Mouse (Mus musculus): ENCODE data around the gene Brf1. TPM values are rescaled to one million over a fixed set of nuclear protein-coding genes. Genes with fewer than 3 reads are reported as not detected.

The Brf1 gene
- polyA plus RNA-seq, 1 experiment from 2014 or later: 60.9 TPM

DNA sequence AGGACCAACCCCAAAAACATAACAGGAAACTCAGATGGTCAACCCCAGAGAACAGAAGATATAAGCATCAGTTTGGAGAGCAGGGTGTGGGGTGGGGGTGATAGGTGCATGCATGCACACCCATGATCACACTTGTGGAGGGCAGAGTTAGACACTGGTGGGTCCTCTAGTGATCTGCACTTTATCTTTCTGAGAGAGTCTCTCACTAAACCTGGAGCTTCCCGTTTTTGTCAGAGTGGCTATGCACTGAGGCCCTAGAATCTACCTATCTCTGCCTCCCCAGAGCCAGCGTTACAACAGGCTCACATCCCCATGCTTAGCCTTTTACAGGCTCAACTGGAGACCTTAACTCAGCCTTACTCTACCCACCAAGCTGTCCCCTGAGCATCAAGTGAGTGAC lies 9.1 kb downstream of the Brf1 start:
- no peaks in the 10 kb centered on the region for H3K27me3 ChIP-seq (replicated peaks; ENCODE audit: low read depth, poor library complexity, severe bottlenecking)
- H3K4me3 ChIP-seq: no peak overlapping the region
- H3K4me1 ChIP-seq: no peaks in the 10 kb centered on the region
- 92% methylated on average over 2 of the region's 2 CpGs for WGBS
- no peak overlapping the region for H3K27ac ChIP-seq (replicated peaks)
- no peak for DNase-seq (ENCODE audit: low spot score)
- H3K36me3 ChIP-seq (replicated peaks): peaks cover 89% of the 10 kb centered on the region
- no peaks in the 10 kb centered on the region for H3K9me3 ChIP-seq

DNA sequence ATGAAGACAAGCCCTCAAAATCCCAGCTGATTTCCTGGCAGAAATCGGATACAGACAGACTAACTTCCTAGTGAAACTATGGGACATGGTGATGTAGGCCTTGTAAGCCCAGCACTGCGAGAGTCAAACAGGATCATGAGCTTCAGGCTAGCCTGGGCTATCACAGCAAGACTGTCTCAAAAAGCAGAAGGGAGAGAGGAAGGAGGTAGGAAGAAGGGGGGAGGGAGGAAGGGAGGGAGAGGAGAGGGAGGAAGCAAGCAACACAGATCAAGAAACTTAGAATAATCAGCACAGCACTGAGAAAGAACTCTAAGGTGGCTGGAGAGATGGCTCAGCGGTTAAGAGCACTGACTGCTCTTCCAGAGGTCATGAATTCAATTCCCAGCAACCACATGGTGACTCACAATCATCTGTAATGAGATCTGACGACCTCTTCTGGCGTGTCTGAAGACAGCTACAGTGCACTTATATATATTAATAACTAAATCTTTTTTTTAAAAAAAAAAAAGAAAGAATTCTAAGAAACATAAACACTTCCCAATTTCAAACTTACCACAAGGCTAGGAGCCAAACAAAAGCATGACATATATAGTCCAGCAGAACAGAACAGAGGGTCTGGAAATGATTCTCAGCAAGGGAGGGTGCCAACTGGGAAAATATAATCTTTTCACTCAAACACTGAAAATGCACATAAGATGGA lies 9.6 kb downstream of the Brf1 start:
- no peak for DNase-seq (ENCODE audit: low spot score)
- no peaks in the 10 kb centered on the region for H3K27me3 ChIP-seq (replicated peaks; ENCODE audit: low read depth, poor library complexity, severe bottlenecking)
- WGBS: 91% methylated on average over 5 of the region's 5 CpGs
- peaks cover 89% of the 10 kb centered on the region for H3K36me3 ChIP-seq (replicated peaks)
- no peak overlapping the region for H3K4me3 ChIP-seq
- H3K4me1 ChIP-seq: no peaks in the 10 kb centered on the region
- no peaks in the 10 kb centered on the region for H3K9me3 ChIP-seq
- H3K27ac ChIP-seq (replicated peaks): no peak overlapping the region

DNA sequence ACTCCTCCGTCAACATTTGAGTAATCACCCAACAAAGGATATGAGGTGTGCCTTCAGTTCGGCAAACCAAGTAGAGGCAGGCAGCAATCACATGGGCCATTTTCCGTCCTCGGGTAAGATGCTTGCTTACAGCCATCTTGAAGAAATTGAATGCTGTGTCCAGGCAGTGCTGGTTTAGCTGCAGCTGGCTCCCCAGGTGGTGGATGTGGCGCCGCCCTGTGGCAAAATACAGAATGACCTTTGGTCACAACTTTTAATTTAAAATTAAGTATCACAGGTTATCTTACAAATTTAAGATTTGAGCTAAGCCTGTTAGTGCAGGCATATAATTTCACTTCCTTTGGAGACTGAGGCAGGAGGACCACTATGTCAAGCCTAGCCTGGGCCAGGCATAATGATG lies 12.6 kb downstream of the Brf1 start:
- H3K9me3 ChIP-seq: no peaks in the 10 kb centered on the region
- H3K27me3 ChIP-seq (replicated peaks; ENCODE audit: low read depth, poor library complexity, severe bottlenecking): no peaks in the 10 kb centered on the region
- H3K27ac ChIP-seq (replicated peaks): no peak overlapping the region
- no peak overlapping the region for H3K4me3 ChIP-seq
- peak; percentile 35 for DNase-seq (ENCODE audit: low spot score)
- H3K4me1 ChIP-seq: no peaks in the 10 kb centered on the region
- 75% methylated on average over 6 of the region's 6 CpGs for WGBS
- peaks cover 88% of the 10 kb centered on the region for H3K36me3 ChIP-seq (replicated peaks)

DNA sequence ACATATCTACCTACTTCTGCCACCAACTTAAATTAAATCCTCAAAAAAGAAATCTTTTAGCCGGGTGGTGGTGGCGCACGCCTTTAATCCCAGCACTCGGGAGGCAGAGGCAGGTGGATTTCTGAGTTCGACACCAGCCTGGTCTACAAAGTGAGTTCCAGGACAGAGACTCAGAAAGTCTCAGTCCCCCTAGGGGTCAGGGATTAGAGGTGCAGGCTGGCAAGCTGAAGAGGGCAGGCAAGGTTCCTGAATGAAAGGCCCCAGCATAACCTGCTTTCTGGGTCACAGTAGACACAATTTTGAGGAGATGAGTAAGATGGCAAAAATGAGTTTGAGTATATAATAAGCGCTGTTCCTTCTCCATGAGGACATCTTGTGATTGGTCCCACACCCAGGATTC lies 15.2 kb downstream of the Brf1 start:
- Histone ChIP-seq H3K4me1 (no peaks in the 10 kb centered on the region), H3K9me3 (no peaks in the 10 kb centered on the region), H3K4me3 (no peak overlapping the region), H3K27me3 (replicated peaks; ENCODE audit: low read depth, poor library complexity, severe bottlenecking) (no peaks in the 10 kb centered on the region), H3K27ac (replicated peaks) (no peak overlapping the region), H3K36me3 (replicated peaks) (peaks cover 88% of the 10 kb centered on the region)
- no peak for DNase-seq (ENCODE audit: low spot score)
- 91% methylated on average over 6 of the region's 6 CpGs for WGBS

DNA sequence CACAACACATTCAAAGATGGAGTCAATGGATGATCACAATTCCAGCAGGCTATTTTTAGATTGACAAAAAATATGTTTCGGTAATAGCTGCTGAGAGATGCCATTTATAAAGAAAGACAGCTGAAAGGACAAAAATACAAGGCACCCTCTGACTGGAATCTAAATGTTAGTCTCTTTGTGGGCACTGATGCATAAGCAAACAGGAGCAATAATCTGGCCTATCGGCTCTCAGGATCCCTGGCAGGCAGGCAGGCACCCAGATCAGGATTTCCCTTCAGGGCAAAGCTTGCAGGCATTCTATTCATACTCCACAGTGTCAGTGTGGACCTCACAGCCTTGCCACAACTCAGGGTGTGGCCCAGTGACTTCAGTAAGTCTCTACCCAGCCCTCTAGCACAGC lies 18.5 kb downstream of the Brf1 start:
- Histone ChIP-seq H3K4me1 (peaks cover 12% of the 10 kb centered on the region), H3K9me3 (no peaks in the 10 kb centered on the region), H3K4me3 (no peak overlapping the region), H3K27ac (replicated peaks) (no peak overlapping the region), H3K27me3 (replicated peaks; ENCODE audit: low read depth, poor library complexity, severe bottlenecking) (no peaks in the 10 kb centered on the region), H3K36me3 (replicated peaks) (peaks cover 94% of the 10 kb centered on the region)
- WGBS: 95% methylated on average over 2 of the region's 2 CpGs
- DNase-seq (ENCODE audit: low spot score): no peak

DNA sequence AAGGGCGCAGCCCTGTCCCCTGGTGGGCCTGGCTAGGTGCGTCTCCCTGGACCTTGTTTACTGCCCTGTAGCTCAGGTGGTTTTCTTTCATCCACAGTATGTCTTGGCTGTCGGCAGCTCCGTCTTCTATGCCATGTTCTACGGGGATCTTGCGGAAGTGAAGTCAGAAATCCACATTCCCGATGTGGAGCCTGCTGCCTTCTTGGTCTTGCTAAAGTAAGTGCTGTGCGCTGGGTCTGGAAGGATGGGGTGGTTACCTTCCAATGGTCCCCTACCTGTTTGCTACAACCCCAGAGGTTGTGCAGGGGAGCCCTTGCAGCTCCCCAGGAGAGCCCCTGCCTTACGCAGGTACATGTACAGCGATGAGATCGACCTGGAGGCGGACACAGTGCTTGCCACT lies 23.3 kb downstream of the Brf1 start:
- Histone ChIP-seq H3K27ac (replicated peaks) (peak overlapping the region; percentile 96), H3K9me3 (no peaks in the 10 kb centered on the region), H3K4me3 (peak overlapping the region; percentile 86), H3K36me3 (replicated peaks) (peaks cover 82% of the 10 kb centered on the region), H3K27me3 (replicated peaks; ENCODE audit: low read depth, poor library complexity, severe bottlenecking) (no peaks in the 10 kb centered on the region), H3K4me1 (peaks cover 27% of the 10 kb centered on the region)
- 43% methylated on average over 12 of the region's 12 CpGs for WGBS
- DNase-seq (ENCODE audit: low spot score): peak; percentile 21

DNA sequence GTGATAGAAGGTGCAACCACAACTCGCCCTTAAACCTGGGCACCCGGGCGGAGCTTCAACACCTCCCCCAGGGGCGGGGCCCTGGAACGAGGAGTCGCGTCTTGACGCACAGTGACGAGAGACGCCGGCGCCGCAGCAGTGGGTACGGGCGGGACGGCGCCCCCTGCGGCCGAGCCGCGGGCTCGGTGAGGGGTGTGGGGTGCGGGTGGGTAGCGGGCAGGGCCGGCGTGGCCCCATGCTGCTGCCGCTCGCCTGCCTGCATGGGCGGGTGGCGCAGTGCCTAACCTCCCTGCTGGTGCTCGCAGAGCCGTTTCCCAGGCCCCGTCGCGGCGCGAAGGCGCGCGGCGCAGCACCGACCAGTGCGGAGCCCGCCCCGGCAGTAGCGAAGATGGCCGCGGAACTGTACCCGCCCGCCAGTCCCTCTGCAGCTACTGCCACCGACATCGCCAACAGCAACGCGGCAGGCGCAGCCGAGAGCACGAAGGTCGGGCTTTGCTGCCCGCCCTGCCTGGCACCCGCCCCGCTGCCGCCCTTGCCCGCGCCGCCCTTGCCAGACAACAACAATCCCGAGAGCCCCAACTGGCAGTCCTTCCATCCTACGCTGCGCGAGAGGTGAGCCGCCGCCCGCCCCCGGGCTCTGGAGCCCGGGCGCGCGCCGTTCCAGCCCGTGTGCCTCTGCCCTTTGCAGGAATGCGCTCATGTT lies 24.0 kb downstream of the Brf1 start, which contains the start of gene Btbd6:
Btbd6 (plus strand) TSS at position 112 of the 703 bp plus-strand sequence.
- H3K4me3 ChIP-seq: peak within 1 kb of the TSS; percentile 86
- H3K9me3 ChIP-seq: no peaks in the 10 kb centered on the region
- peak within 1 kb of the TSS; percentile 96 for H3K27ac ChIP-seq (replicated peaks)
- no peaks in the 10 kb centered on the region for H3K27me3 ChIP-seq (replicated peaks; ENCODE audit: low read depth, poor library complexity, severe bottlenecking)
- peaks cover 82% of the 10 kb centered on the region for H3K36me3 ChIP-seq (replicated peaks)
- peak; percentile 92 for DNase-seq (ENCODE audit: low spot score)
- WGBS: under 1% methylated on average over 80 of the region's 80 CpGs
- peaks cover 27% of the 10 kb centered on the region for H3K4me1 ChIP-seq

DNA sequence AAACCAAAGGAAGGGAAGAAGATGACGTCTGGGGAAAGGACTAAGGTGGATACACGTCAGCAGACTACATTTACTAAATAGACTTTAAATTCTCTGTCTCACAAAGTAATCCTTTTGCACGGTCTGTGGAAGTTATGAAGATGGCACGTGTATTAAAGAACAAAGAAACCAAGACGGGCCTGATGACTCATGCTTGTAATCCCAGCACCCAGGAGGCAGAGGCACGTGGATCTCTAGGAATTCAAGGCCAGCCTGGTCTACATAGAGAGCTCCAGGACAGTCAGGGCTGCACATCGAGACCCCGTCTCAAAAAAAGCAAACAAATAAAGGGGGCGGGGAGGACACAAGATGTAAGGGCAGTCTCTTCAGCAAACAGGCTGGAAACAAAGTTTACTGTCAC lies 25.8 kb downstream of the Brf1 start:
- 87% methylated on average over 9 of the region's 9 CpGs for WGBS
- Histone ChIP-seq H3K36me3 (replicated peaks) (peaks cover 82% of the 10 kb centered on the region), H3K4me3 (no peak overlapping the region)

DNA sequence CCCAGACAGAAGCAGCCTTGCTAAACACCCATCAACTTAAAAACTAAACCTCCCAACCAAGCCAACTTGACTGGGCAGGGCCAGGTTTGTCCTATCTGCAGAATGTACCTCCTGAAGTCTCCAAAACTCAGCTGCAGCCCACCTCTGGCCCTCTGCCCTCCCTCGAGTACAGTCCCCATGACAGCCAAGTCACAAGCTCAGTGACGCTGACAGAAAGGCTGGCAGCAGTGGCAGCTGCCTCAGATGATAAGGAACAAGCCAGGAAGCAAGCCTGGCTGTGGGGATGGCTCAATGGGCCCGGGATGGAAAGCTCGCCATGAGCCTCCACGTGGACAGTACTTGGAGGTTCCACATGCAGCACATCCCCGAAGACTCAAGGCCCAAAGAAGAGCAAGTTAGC lies 30.9 kb downstream of the Brf1 start:
- WGBS: 92% methylated on average over 6 of the region's 6 CpGs
- no peaks in the 10 kb centered on the region for H3K9me3 ChIP-seq
- no peak overlapping the region for H3K4me3 ChIP-seq
- H3K36me3 ChIP-seq (replicated peaks): peaks cover 100% of the 10 kb centered on the region
- no peaks in the 10 kb centered on the region for H3K4me1 ChIP-seq
- no peak for DNase-seq (ENCODE audit: low spot score)
- H3K27ac ChIP-seq (replicated peaks): no peak overlapping the region
- no peaks in the 10 kb centered on the region for H3K27me3 ChIP-seq (replicated peaks; ENCODE audit: low read depth, poor library complexity, severe bottlenecking)

More for the DNA sequence above, 25.8 kb downstream of the Brf1 start:
- no peak overlapping the region for H3K27ac ChIP-seq (replicated peaks)
- H3K4me1 ChIP-seq: peaks cover 27% of the 10 kb centered on the region
- H3K27me3 ChIP-seq (replicated peaks; ENCODE audit: low read depth, poor library complexity, severe bottlenecking): no peaks in the 10 kb centered on the region
- H3K9me3 ChIP-seq: no peaks in the 10 kb centered on the region
- no peak for DNase-seq (ENCODE audit: low spot score)

DNA sequence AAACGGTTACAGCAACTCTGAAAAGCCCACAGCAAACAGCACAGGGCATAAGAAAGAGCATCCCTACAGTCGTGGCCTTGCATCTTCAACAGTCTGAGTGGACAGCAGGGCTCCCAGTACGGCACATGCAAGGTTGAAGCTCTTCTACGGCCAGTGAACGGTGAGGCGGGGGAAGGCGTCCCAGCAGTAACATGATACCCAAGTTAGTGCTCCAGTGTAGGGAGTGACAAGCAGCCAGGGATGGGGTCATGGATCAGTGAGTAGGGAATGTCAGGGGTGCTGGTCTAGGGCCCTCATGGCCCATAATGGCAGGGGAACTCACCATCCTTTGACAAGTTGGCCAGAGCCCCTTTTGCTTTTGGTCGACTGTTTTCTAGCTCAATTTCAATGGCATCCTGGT lies 31.6 kb downstream of the Brf1 start:
- Histone ChIP-seq H3K9me3 (no peaks in the 10 kb centered on the region), H3K4me1 (no peaks in the 10 kb centered on the region), H3K27ac (replicated peaks) (no peak overlapping the region), H3K4me3 (no peak overlapping the region), H3K27me3 (replicated peaks; ENCODE audit: low read depth, poor library complexity, severe bottlenecking) (no peaks in the 10 kb centered on the region), H3K36me3 (replicated peaks) (peaks cover 100% of the 10 kb centered on the region)
- DNase-seq (ENCODE audit: low spot score): no peak
- 67% methylated on average over 8 of the region's 8 CpGs for WGBS

DNA sequence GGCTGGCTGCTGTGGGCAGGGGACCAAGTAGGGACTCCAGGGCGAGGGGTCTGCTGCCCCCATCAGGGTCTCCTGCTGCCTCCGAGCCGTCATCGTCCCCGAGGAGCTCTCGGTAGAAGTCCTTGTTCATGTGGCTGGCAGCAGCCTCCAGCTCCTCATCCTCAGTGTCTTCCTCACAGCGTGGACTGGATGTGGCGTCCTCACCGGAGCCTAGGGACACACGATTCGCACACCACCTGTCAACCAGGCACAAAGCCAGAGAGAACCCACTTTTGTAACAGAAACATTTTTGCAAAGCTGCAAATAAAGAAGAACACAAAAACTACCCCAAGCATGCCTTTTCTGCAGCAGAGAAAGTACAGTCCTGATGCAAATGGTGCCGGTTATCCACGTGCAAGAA lies 34.7 kb downstream of the Brf1 start:
- 93% methylated on average over 13 of the region's 13 CpGs for WGBS
- Histone ChIP-seq H3K4me3 (no peak overlapping the region), H3K4me1 (no peaks in the 10 kb centered on the region), H3K27ac (replicated peaks) (no peak overlapping the region), H3K36me3 (replicated peaks) (peaks cover 100% of the 10 kb centered on the region), H3K27me3 (replicated peaks; ENCODE audit: low read depth, poor library complexity, severe bottlenecking) (no peaks in the 10 kb centered on the region), H3K9me3 (no peaks in the 10 kb centered on the region)
- DNase-seq (ENCODE audit: low spot score): no peak

DNA sequence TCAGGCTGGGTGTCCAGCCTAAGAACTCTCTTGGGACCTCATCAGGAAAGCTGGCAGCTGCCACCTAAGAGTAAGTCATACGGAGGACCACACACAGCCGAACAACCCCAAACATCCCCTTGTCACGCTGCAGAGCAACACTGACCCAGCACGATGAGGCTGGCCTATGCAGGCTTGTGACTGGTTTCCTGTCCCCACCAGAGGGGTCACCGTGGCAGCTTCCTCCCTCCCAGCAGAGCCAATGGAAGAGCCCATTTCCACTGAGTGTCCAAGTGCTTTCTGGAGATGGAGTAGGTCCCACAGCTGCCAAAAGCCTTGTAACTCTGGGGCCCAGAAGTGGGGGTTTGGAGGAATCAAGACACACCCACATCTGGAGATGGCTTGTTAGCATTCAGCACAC lies 38.6 kb downstream of the Brf1 start:
- H3K9me3 ChIP-seq: no peaks in the 10 kb centered on the region
- no peak for DNase-seq (ENCODE audit: low spot score)
- no peak overlapping the region for H3K4me3 ChIP-seq
- 82% methylated on average over 5 of the region's 5 CpGs for WGBS
- no peak overlapping the region for H3K27ac ChIP-seq (replicated peaks)
- peaks cover 96% of the 10 kb centered on the region for H3K36me3 ChIP-seq (replicated peaks)
- H3K27me3 ChIP-seq (replicated peaks; ENCODE audit: low read depth, poor library complexity, severe bottlenecking): no peaks in the 10 kb centered on the region
- H3K4me1 ChIP-seq: no peaks in the 10 kb centered on the region

DNA sequence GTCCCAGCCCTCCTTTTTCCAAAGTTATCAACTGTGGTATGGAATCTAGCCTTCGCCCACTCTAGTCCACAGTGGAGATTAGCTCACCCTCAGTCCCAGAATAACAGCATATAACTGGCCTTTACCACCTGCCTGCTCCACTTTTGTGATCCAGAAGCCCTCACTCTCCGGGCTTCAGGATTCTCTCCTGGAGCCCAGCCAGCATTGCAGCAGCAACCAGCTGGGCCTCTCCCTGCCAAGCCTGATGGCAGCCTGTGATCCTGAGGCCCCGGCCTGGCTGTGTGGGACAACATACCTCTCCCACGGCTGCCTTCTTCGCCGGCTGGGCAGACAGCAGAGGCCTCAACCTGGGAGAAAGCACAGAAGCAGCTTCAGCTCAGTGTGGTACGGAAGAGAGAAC lies 39.1 kb downstream of the Brf1 start:
- 93% methylated on average over 7 of the region's 7 CpGs for WGBS
- H3K36me3 ChIP-seq (replicated peaks): peaks cover 96% of the 10 kb centered on the region
- no peaks in the 10 kb centered on the region for H3K4me1 ChIP-seq
- no peaks in the 10 kb centered on the region for H3K9me3 ChIP-seq
- no peaks in the 10 kb centered on the region for H3K27me3 ChIP-seq (replicated peaks; ENCODE audit: low read depth, poor library complexity, severe bottlenecking)
- H3K4me3 ChIP-seq: no peak overlapping the region
- H3K27ac ChIP-seq (replicated peaks): no peak overlapping the region
- no peak for DNase-seq (ENCODE audit: low spot score)
